Mouse (Mus musculus): ENCODE results near the gene Tmem17. TPM values are rescaled to one million over a fixed set of nuclear protein-coding genes. Genes with fewer than 3 reads are reported as not detected.

The Tmem17 gene
- total RNA-seq (2023): 1 to 10 TPM in 1 of 2 experiments, under 1 TPM in 1; 0.52 to 1.0 TPM

GRCm38 (mm10) chr11:22512038-22513001 lies at the start of gene Tmem17:
Tmem17 (plus strand) TSS chr11:22512088.

Other genes starting within 250 kb of the Tmem17 start
- gene Ehbp1, start 169.8 kb upstream of the Tmem17 start, total RNA-seq (2023): 1 to 10 TPM; 6.7 to 10.0 TPM